Mouse (Mus musculus) G1E (cell line): ENCODE measurements around the gene Mipep. TPM values are rescaled to one million over a fixed set of nuclear protein-coding genes. Genes with fewer than 3 reads are reported as not detected.

Source experiments
- ATAC-seq: 2 replicates; pipeline ENCODE4 v1.8.0; 2016; ENCODE audit warnings: mild to moderate bottlenecking; ENCODE audit not compliant: insufficient number of reproducible peaks, poor library complexity, low FRiP score, severe bottlenecking; ENCODE audit errors: extremely low read depth
- DNase-seq: peaks from one replicate; pipeline ENCODE4 v3.0.0; 2012; ENCODE audit warnings: low spot score
- H3K27me3 ChIP-seq: 2 replicates; pipeline ENCODE4 v1.6.1; 2012; ENCODE audit warnings: mild to moderate bottlenecking, low read length, inconsistent platforms; ENCODE audit not compliant: insufficient read depth
- H3K36me3 ChIP-seq: replicated peaks from 2 replicates; pipeline ENCODE3; 2012; ENCODE audit warnings: mild to moderate bottlenecking, inconsistent platforms
- H3K4me1 ChIP-seq: 2 replicates; pipeline ENCODE4 v1.6.1; 2012; ENCODE audit warnings: low read depth, low read length, inconsistent platforms, mixed read lengths; ENCODE audit not compliant: insufficient read depth
- H3K4me3 ChIP-seq: 2 replicates; pipeline ENCODE4 v1.5.1; 2012; ENCODE audit warnings: low read depth, mild to moderate bottlenecking, inconsistent platforms, low read length, moderate library complexity, mixed read lengths
- H3K9me3 ChIP-seq: replicated peaks from 2 replicates; pipeline ENCODE4 v1.6.1; 2012; ENCODE audit warnings: inconsistent platforms
- CTCF ChIP-seq: IDR thresholded peaks from 2 replicates; pipeline ENCODE4 v1.5.1; 2012; ENCODE audit warnings: low read depth, low read length, inconsistent platforms, mixed read lengths
- GATA1 ChIP-seq: IDR thresholded peaks from 2 replicates; pipeline ENCODE4 v1.6.1; 2012; ENCODE audit warnings: borderline replicate concordance, low read length, inconsistent platforms, mixed read lengths
- GATA2 ChIP-seq: IDR thresholded peaks from 2 replicates; pipeline ENCODE4 v1.6.1; 2012; ENCODE audit warnings: low read depth, low read length, inconsistent platforms, borderline replicate concordance
- POLR2AphosphoS5 ChIP-seq: IDR thresholded peaks from 2 replicates; pipeline ENCODE4 v1.6.1; 2012; ENCODE audit warnings: low read depth, low read length, inconsistent platforms; ENCODE audit not compliant: insufficient replicate concordance
- TAL1 ChIP-seq: conservative IDR thresholded peaks from 2 replicates; pipeline ENCODE4 v1.6.1; 2012; ENCODE audit warnings: low read depth, low read length, inconsistent platforms, mixed read lengths
- polyA plus RNA-seq: library from polyadenylated mRNA; stranded (reverse); fragments of >175 nt; gene quantifications from 2 replicates; pipeline ENCODE4 v1.2.3, GENCODE M21; 2012
- total RNA-seq, 2 experiments: library from RNA; stranded (forward) in 1 of 2; stranded (reverse) in 1 of 2; fragments of 200-1000 nt in 1 of 2; fragments of >200 nt in 1 of 2; fragmentation: Nextera tagmentation in 1 of 2; gene quantifications; 2 replicates each; pipeline ENCODE4 v1.2.3; 2014 to 2017

Gene Mipep
- total and polyA plus RNA-seq, 3 experiments, result 13.7 to 17.7 (median 17.3) TPM

GRCm38 (mm10) chr14:60843596-60843995 is 59.2 kb downstream of the Mipep start:
- no peaks in the 10 kb centered on the region for H3K27me3 ChIP-seq
- ATAC-seq (no peak), DNase-seq (no peak)
- peaks cover 62% of the 10 kb centered on the region for H3K36me3 ChIP-seq
- no peaks in the 10 kb centered on the region for H3K4me1 ChIP-seq
- H3K4me3 ChIP-seq, result no peak overlapping the region
- H3K9me3 ChIP-seq, result no peaks in the 10 kb centered on the region
- no peak for TF ChIP-seq TAL1
- TF ChIP-seq GATA2, result no peak
- TF ChIP-seq POLR2AphosphoS5, result no peak
- no peak for TF ChIP-seq CTCF
- no peak for TF ChIP-seq GATA1

GRCm38 (mm10) chr14:60845261-60846045 is 61.1 kb downstream of the Mipep start:
- Histone ChIP-seq H3K27me3 (no peaks in the 10 kb centered on the region), H3K4me1 (no peaks in the 10 kb centered on the region), H3K9me3 (no peaks in the 10 kb centered on the region), H3K4me3 (no peak overlapping the region), H3K36me3 (peaks cover 69% of the 10 kb centered on the region)
- no peak for TF ChIP-seq POLR2AphosphoS5
- no peak for TF ChIP-seq GATA1
- TF ChIP-seq CTCF, result no peak
- no peak for TF ChIP-seq GATA2
- TF ChIP-seq TAL1, result no peak
- ATAC-seq, result no peak
- no peak for DNase-seq

- ATAC-seq (no peak), DNase-seq (no peak)
- Histone ChIP-seq H3K27me3 (no peaks in the 10 kb centered on the region), H3K4me1 (no peaks in the 10 kb centered on the region), H3K4me3 (no peak overlapping the region), H3K36me3 (peaks cover 74% of the 10 kb centered on the region), H3K9me3 (no peaks in the 10 kb centered on the region)
- TF ChIP-seq GATA1, result no peak
Measured at GRCm38 (mm10) chr14:60846174-60846573, 61.8 kb downstream of the Mipep start.

- ATAC-seq, result no peak
- DNase-seq, result no peak
Measured at GRCm38 (mm10) chr14:60848194-60848593, 63.8 kb downstream of the Mipep start.

GRCm38 (mm10) chr14:60850101-60850500 is 65.7 kb downstream of the Mipep start:
- ATAC-seq, result no peak

More at GRCm38 (mm10) chr14:60848194-60848593, 63.8 kb downstream of the Mipep start:
- Histone ChIP-seq H3K4me3 (no peak overlapping the region), H3K27me3 (no peaks in the 10 kb centered on the region), H3K4me1 (no peaks in the 10 kb centered on the region), H3K9me3 (no peaks in the 10 kb centered on the region), H3K36me3 (peaks cover 79% of the 10 kb centered on the region)
- TF ChIP-seq TAL1 (no peak), GATA2 (no peak), CTCF (no peak), POLR2AphosphoS5 (no peak), GATA1 (no peak)

GRCm38 (mm10) chr14:60851632-60852031 is 67.3 kb downstream of the Mipep start:
- no peak overlapping the region for H3K4me3 ChIP-seq
- TF ChIP-seq POLR2AphosphoS5, result no peak
- no peak for TF ChIP-seq TAL1
- TF ChIP-seq GATA2, result no peak
- TF ChIP-seq CTCF, result no peak
- no peak for TF ChIP-seq GATA1
- ATAC-seq, result no peak
- H3K36me3 ChIP-seq, result peaks cover 77% of the 10 kb centered on the region
- no peaks in the 10 kb centered on the region for H3K4me1 ChIP-seq
- DNase-seq, result no peak
- no peaks in the 10 kb centered on the region for H3K9me3 ChIP-seq
- no peaks in the 10 kb centered on the region for H3K27me3 ChIP-seq

More at GRCm38 (mm10) chr14:60850101-60850500, 65.7 kb downstream of the Mipep start:
- Histone ChIP-seq H3K27me3 (no peaks in the 10 kb centered on the region), H3K9me3 (no peaks in the 10 kb centered on the region), H3K4me1 (no peaks in the 10 kb centered on the region), H3K36me3 (peaks cover 82% of the 10 kb centered on the region), H3K4me3 (no peak overlapping the region)
- no peak for DNase-seq
- TF ChIP-seq POLR2AphosphoS5, result no peak
- TF ChIP-seq TAL1, result no peak
- TF ChIP-seq GATA1, result no peak
- no peak for TF ChIP-seq CTCF
- TF ChIP-seq GATA2, result no peak
